Mouse (Mus musculus): ENCODE measurements at regions not wholly inside any gene's neighbourhood (a gene's known extent, or its start where the extent isn't known, plus 50 kb on each side); places are given as distances from the start of the nearest gene placed in this dataset.

GRCm38 (mm10) chr9:27723840-27724408 lies 66.7 kb upstream of the Opcml start:
- TF ChIP-seq MAX (IDR thresholded peaks at IDR 0.05; ENCODE audit: low read depth) (no peak), CEBPB (IDR thresholded peaks at IDR 0.05; ENCODE audit: insufficient read depth, poor library complexity, severe bottlenecking) (no peak)

Measured in myocyte (in vitro differentiated cells).